Mouse (Mus musculus): ENCODE measurements around the gene Emc9. TPM values are rescaled to one million over a fixed set of nuclear protein-coding genes. Genes with fewer than 3 reads are reported as not detected.

Emc9 gene
- polyA plus RNA-seq, 1 experiment from 2014 or later = 5.3 TPM

GRCm38 (mm10) chr14:55563249-55563648 is 21.9 kb downstream of the Emc9 start:
- no peak overlapping the region for H3K27ac ChIP-seq (replicated peaks; ENCODE audit: low read depth, low read length)
- H3K36me3 ChIP-seq (replicated peaks; ENCODE audit: control insufficient read depth, insufficient read depth, low read depth, low read length) = peaks cover 3% of the 10 kb centered on the region

DNA sequence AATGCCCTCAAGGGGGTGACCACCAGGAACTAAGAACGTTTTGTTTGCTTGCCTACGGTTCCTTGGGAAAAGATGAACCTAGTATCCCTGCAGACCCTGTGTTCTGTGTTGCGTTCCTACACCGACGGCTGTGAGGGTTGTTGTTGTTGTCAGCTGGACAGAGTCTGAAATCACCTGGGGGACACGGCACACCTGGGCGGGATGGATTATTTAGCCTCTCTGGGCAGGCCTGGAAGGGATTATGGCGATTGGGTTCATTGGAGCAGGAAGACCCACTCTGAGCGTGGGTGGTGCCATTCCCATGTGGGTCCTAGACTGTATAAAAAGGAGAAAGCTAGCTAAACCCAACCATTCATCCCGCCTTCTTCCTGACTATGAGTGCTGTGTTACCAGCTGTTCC is 23.2 kb downstream of the Emc9 start:
- Histone ChIP-seq H3K36me3 (replicated peaks; ENCODE audit: control insufficient read depth, insufficient read depth, low read depth, low read length) (peaks cover 3% of the 10 kb centered on the region), H3K9ac (replicated peaks; ENCODE audit: low read length) (no peak overlapping the region), H3K27me3 (ENCODE audit: control insufficient read depth, insufficient read depth, low read length) (no peaks in the 10 kb centered on the region), H3K4me2 (ENCODE audit: low read depth, low read length) (no peak overlapping the region), H3K4me3 (ENCODE audit: low read depth, low read length) (no peak overlapping the region), H3K27ac (replicated peaks; ENCODE audit: low read depth, low read length) (no peak overlapping the region), H3K4me1 (ENCODE audit: control insufficient read depth, insufficient read depth, low read length) (peaks cover 4% of the 10 kb centered on the region; the same call in 1 of the 2 replicates), H3K9me3 (replicated peaks; ENCODE audit: control insufficient read depth, low read length) (no peaks in the 10 kb centered on the region)
- 77% methylated on average over 10 of the region's 10 CpGs for WGBS
- no peak for ATAC-seq (replicated peaks; ENCODE audit: insufficient number of reproducible peaks, low FRiP score, low TSS enrichment, low read depth)
- DNase-seq (ENCODE audit: low spot score) = no peak

More at GRCm38 (mm10) chr14:55563249-55563648, 21.9 kb downstream of the Emc9 start:
- Histone ChIP-seq H3K27me3 (ENCODE audit: control insufficient read depth, insufficient read depth, low read length) (no peaks in the 10 kb centered on the region), H3K9ac (replicated peaks; ENCODE audit: low read length) (no peak overlapping the region), H3K4me2 (ENCODE audit: low read depth, low read length) (no peak overlapping the region), H3K4me1 (ENCODE audit: control insufficient read depth, insufficient read depth, low read length) (peaks cover 4% of the 10 kb centered on the region; the same call in 1 of the 2 replicates), H3K9me3 (replicated peaks; ENCODE audit: control insufficient read depth, low read length) (no peaks in the 10 kb centered on the region), H3K4me3 (ENCODE audit: low read depth, low read length) (no peak overlapping the region)
- ATAC-seq (replicated peaks; ENCODE audit: insufficient number of reproducible peaks, low FRiP score, low TSS enrichment, low read depth) (no peak), DNase-seq (ENCODE audit: low spot score) (no peak)
- WGBS = 87% methylated on average over 11 of the region's 11 CpGs

- Histone ChIP-seq H3K36me3 (replicated peaks; ENCODE audit: control insufficient read depth, insufficient read depth, low read depth, low read length) (no peaks in the 10 kb centered on the region; the same call in 1 of the 2 replicates), H3K4me2 (ENCODE audit: low read depth, low read length) (peak within 1 kb of the TSS; percentile 64), H3K9ac (replicated peaks; ENCODE audit: low read length) (peak within 1 kb of the TSS; percentile 77), H3K9me3 (replicated peaks; ENCODE audit: control insufficient read depth, low read length) (no peaks in the 10 kb centered on the region), H3K27ac (replicated peaks; ENCODE audit: low read depth, low read length) (peak within 1 kb of the TSS; percentile 90), H3K27me3 (ENCODE audit: control insufficient read depth, insufficient read depth, low read length) (no peaks in the 10 kb centered on the region), H3K4me3 (ENCODE audit: low read depth, low read length) (peak within 1 kb of the TSS; percentile 56), H3K4me1 (ENCODE audit: control insufficient read depth, insufficient read depth, low read length) (peaks cover 4% of the 10 kb centered on the region; the same call in 1 of the 2 replicates)
- peak; percentile 99 for DNase-seq (ENCODE audit: low spot score)
- peak; percentile 96 for ATAC-seq (replicated peaks; ENCODE audit: insufficient number of reproducible peaks, low FRiP score, low TSS enrichment, low read depth)
- under 1% methylated on average over 51 of the region's 51 CpGs for WGBS
Measured at GRCm38 (mm10) chr14:55560202-55561073, 24.7 kb downstream of the Emc9 start, which contains the start of gene A730061H03Rik. Gene A730061H03Rik, minus strand, starts transcription at chr14:55560406.

DNA sequence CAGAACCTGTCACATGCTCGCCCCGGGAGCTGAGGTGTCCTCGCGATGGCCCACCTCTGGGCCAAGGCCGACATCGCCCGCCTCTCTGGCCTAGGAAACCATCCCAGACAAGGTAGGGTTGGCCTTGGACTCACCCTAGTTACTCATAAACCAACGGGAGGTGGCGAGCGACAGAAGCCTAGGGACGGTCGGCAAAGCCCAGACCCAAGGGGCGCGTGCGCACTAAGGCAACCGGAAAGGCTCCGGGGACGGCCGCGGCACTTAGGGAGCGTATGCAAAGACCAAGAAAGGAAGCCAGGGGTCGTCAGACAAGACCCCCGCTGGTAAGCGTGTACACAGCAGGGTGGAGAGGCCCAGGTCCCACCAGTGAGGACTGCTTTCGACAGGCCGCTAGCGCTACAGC is 25.3 kb downstream of the Emc9 start, which contains the start of gene Dcaf11:
Dcaf11 (plus strand) TSS at position 208 of the 403 bp plus-strand sequence.
- H3K4me3 ChIP-seq (ENCODE audit: low read depth, low read length) = peak within 1 kb of the TSS; percentile 56
- DNase-seq (ENCODE audit: low spot score) = peak; percentile 96
- H3K27ac ChIP-seq (replicated peaks; ENCODE audit: low read depth, low read length) = peak within 1 kb of the TSS; percentile 90
- ATAC-seq (replicated peaks; ENCODE audit: insufficient number of reproducible peaks, low FRiP score, low TSS enrichment, low read depth) = peak; percentile 86
- peak within 1 kb of the TSS; percentile 64 for H3K4me2 ChIP-seq (ENCODE audit: low read depth, low read length)
- peak within 1 kb of the TSS; percentile 77 for H3K9ac ChIP-seq (replicated peaks; ENCODE audit: low read length)
- H3K27me3 ChIP-seq (ENCODE audit: control insufficient read depth, insufficient read depth, low read length) = no peaks in the 10 kb centered on the region
- under 1% methylated on average over 27 of the region's 27 CpGs for WGBS
- peaks cover 4% of the 10 kb centered on the region; the same call in 1 of the 2 replicates for H3K4me1 ChIP-seq (ENCODE audit: control insufficient read depth, insufficient read depth, low read length)
- no peaks in the 10 kb centered on the region; the same call in 1 of the 2 replicates for H3K36me3 ChIP-seq (replicated peaks; ENCODE audit: control insufficient read depth, insufficient read depth, low read depth, low read length)
- H3K9me3 ChIP-seq (replicated peaks; ENCODE audit: control insufficient read depth, low read length) = no peaks in the 10 kb centered on the region

DNA sequence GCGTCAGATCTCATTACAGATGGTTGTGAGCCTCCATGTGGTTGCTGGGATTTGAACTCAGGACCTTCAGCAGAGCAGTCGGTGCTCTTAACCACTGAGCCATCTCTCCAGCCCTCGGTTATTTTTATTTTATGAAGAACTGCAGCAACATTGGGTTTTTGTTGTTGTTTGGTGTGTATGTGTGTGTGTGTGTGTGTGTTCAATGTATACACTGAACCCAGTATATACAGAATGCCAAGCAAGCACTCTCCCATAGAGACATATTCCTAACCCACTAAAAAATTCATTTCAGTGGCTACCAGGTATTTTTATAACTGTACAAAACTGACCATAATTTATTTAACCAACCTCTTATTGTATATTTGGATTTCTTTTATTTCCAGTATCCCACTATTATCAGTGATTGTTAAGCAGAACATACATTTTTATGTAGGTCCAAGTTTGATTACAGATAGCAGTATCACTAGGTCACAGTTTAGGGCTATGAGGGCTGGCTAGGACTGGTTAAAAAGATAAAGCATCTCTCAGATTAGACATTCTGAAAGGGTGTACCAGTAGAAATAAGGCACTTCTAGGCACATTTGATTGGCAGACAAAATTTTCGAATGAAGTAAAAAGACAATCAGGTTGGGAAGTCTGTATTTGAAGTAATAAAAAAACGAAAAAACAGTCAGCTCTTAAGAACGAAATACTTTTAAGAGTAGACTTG is 26.2 kb downstream of the Emc9 start:
- Histone ChIP-seq H3K9me3 (replicated peaks; ENCODE audit: control insufficient read depth, low read length) (no peaks in the 10 kb centered on the region), H3K27ac (replicated peaks; ENCODE audit: low read depth, low read length) (peak overlapping the region; percentile 90; the same call in 1 of the 2 replicates), H3K9ac (replicated peaks; ENCODE audit: low read length) (no peak overlapping the region), H3K36me3 (replicated peaks; ENCODE audit: control insufficient read depth, insufficient read depth, low read depth, low read length) (no peaks in the 10 kb centered on the region), H3K4me1 (ENCODE audit: control insufficient read depth, insufficient read depth, low read length) (peaks cover 4% of the 10 kb centered on the region; the same call in 1 of the 2 replicates), H3K4me2 (ENCODE audit: low read depth, low read length) (peak overlapping the region; percentile 64; the same call in 1 of the 2 replicates), H3K4me3 (ENCODE audit: low read depth, low read length) (peak overlapping the region; percentile 56), H3K27me3 (ENCODE audit: control insufficient read depth, insufficient read depth, low read length) (no peaks in the 10 kb centered on the region)
- WGBS = 58% methylated on average over 6 of the region's 6 CpGs
- DNase-seq (ENCODE audit: low spot score) = no peak
- ATAC-seq (replicated peaks; ENCODE audit: insufficient number of reproducible peaks, low FRiP score, low TSS enrichment, low read depth) = no peak

DNA sequence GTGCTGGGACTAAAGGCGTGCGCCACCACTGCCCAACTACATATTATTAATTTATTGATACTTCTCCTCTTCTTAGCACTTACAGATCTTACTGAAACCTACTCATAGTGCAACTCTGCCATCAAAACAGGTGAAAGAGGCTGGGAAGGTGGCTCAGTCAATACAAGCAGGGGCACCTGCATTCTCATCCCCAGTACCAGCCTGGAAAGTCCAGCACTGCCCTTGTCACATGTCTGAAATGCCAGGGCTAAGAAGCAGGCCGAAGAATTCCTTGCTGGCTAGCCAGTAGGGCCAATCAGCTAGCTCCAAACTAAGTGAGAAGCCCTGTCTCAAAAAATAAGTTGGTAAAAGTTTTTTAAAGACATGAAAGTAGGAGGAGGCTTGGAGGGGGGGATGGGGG is 27.5 kb downstream of the Emc9 start:
- ATAC-seq (replicated peaks; ENCODE audit: insufficient number of reproducible peaks, low FRiP score, low TSS enrichment, low read depth) (no peak), DNase-seq (ENCODE audit: low spot score) (no peak)
- Histone ChIP-seq H3K27ac (replicated peaks; ENCODE audit: low read depth, low read length) (no peak overlapping the region), H3K4me1 (ENCODE audit: control insufficient read depth, insufficient read depth, low read length) (peaks cover 4% of the 10 kb centered on the region; the same call in 1 of the 2 replicates), H3K36me3 (replicated peaks; ENCODE audit: control insufficient read depth, insufficient read depth, low read depth, low read length) (no peaks in the 10 kb centered on the region), H3K27me3 (ENCODE audit: control insufficient read depth, insufficient read depth, low read length) (no peaks in the 10 kb centered on the region), H3K9ac (replicated peaks; ENCODE audit: low read length) (no peak overlapping the region), H3K4me2 (ENCODE audit: low read depth, low read length) (no peak overlapping the region), H3K4me3 (ENCODE audit: low read depth, low read length) (no peak overlapping the region), H3K9me3 (replicated peaks; ENCODE audit: control insufficient read depth, low read length) (no peaks in the 10 kb centered on the region)
- 93% methylated on average over 3 of the region's 3 CpGs for WGBS

- 28% methylated on average over 5 of the region's 5 CpGs for WGBS
Measured at GRCm38 (mm10) chr14:55557003-55557402, 28.1 kb downstream of the Emc9 start.

More at GRCm38 (mm10) chr14:55557003-55557402, 28.1 kb downstream of the Emc9 start:
- Histone ChIP-seq H3K9ac (replicated peaks; ENCODE audit: low read length) (no peak overlapping the region), H3K27ac (replicated peaks; ENCODE audit: low read depth, low read length) (no peak overlapping the region), H3K4me2 (ENCODE audit: low read depth, low read length) (no peak overlapping the region), H3K36me3 (replicated peaks; ENCODE audit: control insufficient read depth, insufficient read depth, low read depth, low read length) (no peaks in the 10 kb centered on the region), H3K9me3 (replicated peaks; ENCODE audit: control insufficient read depth, low read length) (no peaks in the 10 kb centered on the region), H3K4me1 (ENCODE audit: control insufficient read depth, insufficient read depth, low read length) (peaks cover 4% of the 10 kb centered on the region; the same call in 1 of the 2 replicates), H3K4me3 (ENCODE audit: low read depth, low read length) (no peak overlapping the region), H3K27me3 (ENCODE audit: control insufficient read depth, insufficient read depth, low read length) (no peaks in the 10 kb centered on the region)
- ATAC-seq (replicated peaks; ENCODE audit: insufficient number of reproducible peaks, low FRiP score, low TSS enrichment, low read depth) (no peak), DNase-seq (ENCODE audit: low spot score) (peak; percentile 77)

All from embryonic facial prominence, embryonic 11.5 days (tissue).